ENCODE assay signal across 13 mouse cellular contexts in the genomic region with DNA sequence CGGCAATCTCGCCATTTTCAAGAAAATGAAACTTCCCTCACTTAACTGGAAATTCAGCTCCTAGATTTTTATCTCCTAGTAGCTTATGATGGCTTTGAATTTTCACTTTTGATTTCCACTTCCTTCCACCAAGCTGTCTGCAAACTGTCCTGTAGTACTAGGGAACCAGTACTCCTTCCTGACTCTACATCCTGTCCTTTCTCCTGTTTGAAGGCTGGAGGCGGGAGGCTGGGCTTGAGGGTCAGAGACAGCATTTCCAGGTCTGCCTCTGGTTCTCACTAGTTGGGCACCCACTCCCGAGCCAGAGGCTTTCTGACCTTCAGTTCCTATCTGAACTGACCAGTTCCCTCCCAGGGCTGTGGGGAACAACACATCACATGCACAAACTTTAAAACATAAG. TPM values are rescaled to one million over a fixed set of nuclear protein-coding genes. Genes with fewer than 3 reads are reported as not detected.
DNase-seq lines count a peak whose midpoint lies in the region; ATAC-seq and TF ChIP-seq lines count a peak whose summit lies in the region.
"Had no signal": no experiment of that assay in that cellular context is flagged by ENCODE, and none has a peak within 500 bp of the region (broad histone marks: within the 10 kb centered on the region; RNA-seq: fewer than 3 reads in every experiment).

No protein-coding gene starts in this region.

- H3K4me1 ChIP-seq in heart, embryonic 10.5 days: peaks cover 57% of the 10 kb centered on the region
- peaks cover 26% of the 10 kb centered on the region for H3K4me1 ChIP-seq in bone marrow macrophage, adult 2 months (ENCODE audit: control insufficient read depth, insufficient read depth, low read length)
- peaks cover 39% of the 10 kb centered on the region for H3K4me1 ChIP-seq in forebrain, embryonic 13.5 days

- DNase-seq in heart, adult 18-20 months: peak; percentile 29 to 44
- DNase-seq in heart, embryonic 10.5 days (ENCODE audit: low spot score): no peak
- peak; percentile 16 to 17 for DNase-seq in heart, postnatal 10 days
- DNase-seq in kidney, postnatal 14 days: peak; percentile 33
- DNase-seq in spleen, adult 18-20 months: no peak
- no peak for DNase-seq in frontal cortex, postnatal 14 days (ENCODE audit: low spot score in 2 of 2)
- DNase-seq: thymus, postnatal 4 days had no signal

- no peak for TF ChIP-seq CTCF in bone marrow macrophage, adult 2 months (IDR thresholded peaks at IDR 0.05; ENCODE audit: low read depth, low read length)

- no peak overlapping the region for H3K27ac ChIP-seq in heart, embryonic 10.5 days
- peak overlapping the region; percentile 31 for H3K27ac ChIP-seq in bone marrow macrophage, adult 2 months (ENCODE audit: insufficient read depth, low read depth, low read length)
- no peak overlapping the region for H3K27ac ChIP-seq in forebrain, embryonic 13.5 days
- H3K27ac ChIP-seq: neural tube, embryonic 13.5 days had no signal

- no peaks in the 10 kb centered on the region for H3K9me3 ChIP-seq in heart, embryonic 10.5 days
- no peaks in the 10 kb centered on the region for H3K9me3 ChIP-seq in forebrain, embryonic 13.5 days (replicated peaks)
- H3K9me3 ChIP-seq: neural tube, embryonic 13.5 days had no signal

- intact Hi-C loops in heart, postnatal 10 days (cut with DNase I): loop anchor here (5.0 kb wide), 1 partner anchor 238 kb away; no protein-coding TSS in a partner anchor

- no peak for TF ChIP-seq POLR2A in bone marrow macrophage, adult 2 months (IDR thresholded peaks at IDR 0.05; ENCODE audit: borderline replicate concordance, low read depth, low read length)

- H3K9ac ChIP-seq in forebrain, embryonic 13.5 days: no peak overlapping the region
- H3K9ac ChIP-seq: neural tube, embryonic 13.5 days had no signal

- peaks cover 19% of the 10 kb centered on the region for H3K27me3 ChIP-seq in heart, embryonic 10.5 days (ENCODE audit: insufficient read depth, poor library complexity, severe bottlenecking)
- H3K27me3 ChIP-seq in forebrain, embryonic 13.5 days: peaks cover 75% of the 10 kb centered on the region
- H3K27me3 ChIP-seq: Patski had no signal

- 60% methylated on average over 4 of the region's 4 CpGs for WGBS in heart, embryonic 10.5 days
- WGBS in forebrain, embryonic 13.5 days: 73% methylated on average over 4 of the region's 4 CpGs

- no peak overlapping the region for H3K4me3 ChIP-seq in heart, embryonic 10.5 days
- peak overlapping the region; percentile 65 for H3K4me3 ChIP-seq in bone marrow macrophage, adult 2 months (ENCODE audit: insufficient read depth, low read length)
- H3K4me3 ChIP-seq in forebrain, embryonic 13.5 days: no peak overlapping the region
- H3K4me3 ChIP-seq: neural tube, embryonic 13.5 days had no signal

- peaks cover 13% of the 10 kb centered on the region; the same call in 1 of the 2 replicates for H3K36me3 ChIP-seq in heart, embryonic 10.5 days
- no peaks in the 10 kb centered on the region for H3K36me3 ChIP-seq in forebrain, embryonic 13.5 days (ENCODE audit: poor library complexity, severe bottlenecking)
- H3K36me3 ChIP-seq: neural tube, embryonic 13.5 days had no signal

- no peak for ATAC-seq in forebrain, embryonic 13.5 days
- ATAC-seq: inflammation-experienced regulatory T-cells, adult 6 months; Patski had no signal

- H3K4me2 ChIP-seq in forebrain, embryonic 13.5 days: no peak overlapping the region
- H3K4me2 ChIP-seq: neural tube, embryonic 13.5 days had no signal

RNA-seq across cellular contexts. Expression of a gene that starts 15.8 kb away (rescaled TPM):
- total RNA-seq in heart, adult 18-20 months (2021): not detected
- not detected in 2 replicates for polyA plus RNA-seq in heart, embryonic 10.5 days (2016; fragmentation: Nextera tagmentation; extraction: Ambion mirVana)
- not detected in 2 replicates for polyA plus RNA-seq in bone marrow macrophage, adult 2 months (2012; ENCODE audit: insufficient read depth, insufficient read length, missing spikeins)
- not detected for total RNA-seq in heart, postnatal 10 days (2021)
- not detected in 2 replicates for polyA plus RNA-seq in forebrain, embryonic 13.5 days (2015; fragmentation: Nextera tagmentation; extraction: Ambion mirVana)
- polyA plus RNA-seq: inflammation-experienced regulatory T-cells, adult 6 months; neural tube, embryonic 13.5 days; stomach, embryonic 14.5 days had no signal

RNA-seq across cellular contexts. Expression of a gene that starts 37.4 kb away (rescaled TPM):
- total RNA-seq in heart, adult 18-20 months (2021): 10 to 100 TPM; 11.7 to 19.1 TPM
- polyA plus RNA-seq in heart, embryonic 10.5 days (2016; fragmentation: Nextera tagmentation; extraction: Ambion mirVana): 8.0 and 13.5 TPM in 2 replicates
- polyA plus RNA-seq in bone marrow macrophage, adult 2 months (2012; ENCODE audit: insufficient read depth, insufficient read length, missing spikeins): 103 and 107 TPM in 2 replicates
- 1 to 10 TPM; 5.3 to 5.6 TPM for total RNA-seq in heart, postnatal 10 days (2021)
- 1.0 and 1.4 TPM in 2 replicates for polyA plus RNA-seq in forebrain, embryonic 13.5 days (2015; fragmentation: Nextera tagmentation; extraction: Ambion mirVana)
- polyA plus RNA-seq: inflammation-experienced regulatory T-cells, adult 6 months had no signal

Comparison
In these comparisons a context has a peak if more than half of its experiments do, and no peak if none do; other contexts are left out.
1. DNase-seq: peak in heart, adult 18-20 months (2 of 2), heart, postnatal 10 days (2 of 2) and kidney, postnatal 14 days (single experiment); none in heart, embryonic 10.5 days (single experiment), spleen, adult 18-20 months (0 of 2) and frontal cortex, postnatal 14 days (0 of 2).